Mouse (Mus musculus) v-Abl transformed pro-B cells (cell line): ENCODE results near the gene Tmem181a.
"Not testable (repeated sequence)": the region's sequence is repeated elsewhere in the genome, so short reads cannot be mapped to it uniquely, and the experiment has no call there.

Experiments used
- in situ Hi-C, 2 experiments: fragments of 400-800 bp; cut with MboI; formaldehyde crosslinking; loops; one replicate each; pipeline ENCODE4 v1.15.1; 2025; ENCODE audit not compliant: unreplicated experiment in 2 of 2

Tmem181a gene

GRCm38 (mm10) chr17:6300190-6300863, 43.7 kb downstream of the Tmem181a start:
- in situ Hi-C loops = not testable (repeated sequence)

GRCm38 (mm10) chr17:6304891-6305290, 48.2 kb downstream of the Tmem181a start:
- in situ Hi-C loops = not testable (repeated sequence)

GRCm38 (mm10) chr17:6305656-6306270, 49.1 kb downstream of the Tmem181a start:
- in situ Hi-C loops = not testable (repeated sequence)

DNA sequence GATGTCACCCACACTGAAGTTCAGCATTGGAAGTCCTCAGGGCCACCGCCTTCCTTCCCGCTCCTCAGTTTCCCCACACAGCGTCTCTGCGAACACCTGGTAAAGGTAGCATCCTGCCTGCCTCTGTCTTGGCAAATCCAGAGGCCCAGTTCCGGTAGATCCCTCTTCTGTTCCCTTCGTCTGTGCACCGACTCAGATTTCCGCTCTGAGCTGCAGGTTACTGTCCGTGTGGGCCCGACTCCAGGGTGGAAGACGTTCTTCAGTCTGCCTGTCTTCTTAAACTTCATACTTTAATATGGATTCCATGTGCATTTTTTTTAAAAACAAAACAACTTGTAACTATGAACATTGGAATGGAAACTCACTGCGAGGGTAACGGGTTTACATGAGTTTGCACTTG, 49.8 kb downstream of the Tmem181a start:
- in situ Hi-C loops = not testable (repeated sequence)

- in situ Hi-C loops = not testable (repeated sequence)
Measured at GRCm38 (mm10) chr17:6311716-6312115, 55.1 kb downstream of the Tmem181a start.

GRCm38 (mm10) chr17:6312755-6313154, 56.1 kb downstream of the Tmem181a start:
- in situ Hi-C loops = not testable (repeated sequence)

DNA sequence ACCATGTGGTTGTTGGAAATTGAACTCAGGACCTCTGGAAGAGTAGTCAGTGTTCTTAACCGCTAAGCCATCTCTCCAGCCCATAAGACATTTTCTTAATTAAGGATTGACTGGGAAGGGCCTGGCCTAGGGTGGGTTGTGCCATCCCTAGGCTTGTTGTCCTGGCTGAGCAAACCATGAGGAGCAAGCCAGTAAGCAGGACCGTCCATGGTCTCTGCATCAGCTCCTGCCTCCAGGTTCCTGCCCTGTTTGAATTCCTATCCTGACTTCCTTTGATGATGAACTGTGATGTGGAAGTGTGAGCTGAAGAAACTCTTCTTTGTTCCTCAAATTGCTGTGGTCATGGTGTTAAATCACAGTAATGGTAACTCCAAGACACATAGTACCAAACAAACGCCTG, 57.8 kb downstream of the Tmem181a start:
- in situ Hi-C loops = not testable (repeated sequence)

- in situ Hi-C loops = not testable (repeated sequence)
Measured at GRCm38 (mm10) chr17:6315706-6316105, 59.0 kb downstream of the Tmem181a start.

DNA sequence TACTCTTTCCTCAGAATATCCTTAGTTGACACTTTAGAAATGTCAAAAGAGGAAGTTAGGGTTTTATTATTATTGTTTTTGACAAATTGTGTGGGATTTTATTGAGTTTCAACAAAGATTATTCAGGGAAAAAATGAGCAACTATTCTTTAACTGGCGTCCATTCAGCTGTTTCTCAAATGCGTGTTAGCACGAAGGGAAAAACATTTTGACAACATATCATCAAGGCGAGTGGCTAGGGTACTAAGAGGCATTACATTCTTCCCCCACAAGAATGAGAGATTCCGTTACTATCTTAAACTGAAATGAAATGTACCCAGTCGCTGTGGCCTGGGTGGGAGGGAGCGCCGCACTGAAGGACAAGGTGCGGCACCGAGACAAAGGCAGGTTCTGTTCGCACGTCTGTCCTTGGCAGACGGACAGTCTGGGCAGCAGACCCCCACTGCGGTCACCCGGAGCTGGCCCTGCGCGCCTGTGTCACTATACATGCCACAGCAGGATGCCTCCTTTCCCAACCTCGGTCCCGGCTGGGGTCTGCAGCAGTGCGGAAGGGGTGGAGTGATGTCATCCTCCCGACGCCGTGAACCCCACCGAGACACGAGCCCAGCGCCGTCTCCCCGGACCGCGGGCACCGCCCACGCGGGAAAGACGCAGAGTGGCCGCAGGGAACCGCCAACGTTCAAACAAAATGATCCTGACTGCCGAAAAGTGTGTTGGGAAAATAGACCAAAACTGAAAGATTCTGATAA, 59.9 kb downstream of the Tmem181a start:
- in situ Hi-C loops = not testable (repeated sequence)

- in situ Hi-C loops = not testable (repeated sequence)
Measured at GRCm38 (mm10) chr17:6317339-6317985, 60.8 kb downstream of the Tmem181a start, which contains the start of gene Dynlt1a. Gene Dynlt1a, minus strand, starts transcription at chr17:6317500.

DNA sequence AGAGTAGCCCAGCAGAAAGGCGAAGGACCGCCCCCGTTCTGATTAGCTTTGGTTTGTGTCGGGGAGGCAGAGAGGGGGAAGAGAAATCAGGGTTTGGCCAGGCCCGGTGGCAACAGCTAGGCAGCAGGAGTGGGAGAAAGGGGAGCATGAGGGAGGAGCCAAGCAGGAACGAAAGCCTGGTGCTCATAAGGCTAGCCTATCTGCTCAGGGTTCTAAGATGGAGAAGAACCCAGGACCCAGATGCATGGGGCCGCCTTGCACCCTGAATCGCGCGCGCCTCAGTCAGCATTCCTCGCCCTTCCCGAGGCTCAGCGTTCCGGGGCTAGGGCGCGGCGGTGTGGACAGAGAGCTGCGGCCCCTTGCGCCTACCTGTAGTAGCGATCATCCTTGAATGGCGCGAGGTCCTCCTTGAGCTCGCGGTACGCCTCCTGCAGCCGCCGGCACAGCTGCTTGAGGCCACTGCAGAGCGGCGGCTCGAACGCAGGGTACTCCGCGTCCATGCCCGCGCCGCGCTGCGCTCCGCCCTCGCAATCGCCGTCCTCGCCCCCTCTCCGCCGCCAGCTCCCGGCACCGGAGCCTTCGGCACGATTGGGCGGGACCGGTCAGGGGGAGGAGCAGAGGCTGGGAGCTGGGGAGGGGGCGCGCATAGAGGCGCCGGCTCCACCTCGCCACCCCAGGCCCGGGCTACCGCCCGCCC, 64.6 kb downstream of the Tmem181a start:
- in situ Hi-C loops = not testable (repeated sequence)

- in situ Hi-C loops = not testable (repeated sequence)
Measured at GRCm38 (mm10) chr17:6321778-6322101, 65.1 kb downstream of the Tmem181a start.

- in situ Hi-C loops = not testable (repeated sequence)
Measured at GRCm38 (mm10) chr17:6325021-6325420, 68.4 kb downstream of the Tmem181a start.

GRCm38 (mm10) chr17:6325543-6325942, 68.9 kb downstream of the Tmem181a start:
- in situ Hi-C loops = not testable (repeated sequence)

- in situ Hi-C loops = not testable (repeated sequence)
Measured at GRCm38 (mm10) chr17:6327554-6327953, 70.9 kb downstream of the Tmem181a start.

- in situ Hi-C loops = not testable (repeated sequence)
Measured at GRCm38 (mm10) chr17:6328997-6329396, 72.3 kb downstream of the Tmem181a start.

- in situ Hi-C loops = not testable (repeated sequence)
Measured at GRCm38 (mm10) chr17:6342606-6343294, 86.1 kb downstream of the Tmem181a start.

- in situ Hi-C loops = not testable (repeated sequence)
Measured at GRCm38 (mm10) chr17:6355256-6355655, 98.6 kb downstream of the Tmem181a start.
